Mouse (Mus musculus) liver, adult 10 weeks (tissue): ENCODE data around the gene Sprr2d. TPM values are rescaled to one million over a fixed set of nuclear protein-coding genes. Genes with fewer than 3 reads are reported as not detected.

Source experiments
- polyA plus RNA-seq: library from polyadenylated mRNA; stranded (reverse); fragments of 350-450 nt; fragmentation: Illumina TruSeq; extraction: RNeasy Lipid Tissue Mini Kit (QIAGEN cat#74804); gene quantifications from one replicate; pipeline ENCODE4 v1.2.3, GENCODE M21; 2014; ENCODE audit warnings: low read depth, low replicate concordance

Gene Sprr2d
- not detected for polyA plus RNA-seq

DNA sequence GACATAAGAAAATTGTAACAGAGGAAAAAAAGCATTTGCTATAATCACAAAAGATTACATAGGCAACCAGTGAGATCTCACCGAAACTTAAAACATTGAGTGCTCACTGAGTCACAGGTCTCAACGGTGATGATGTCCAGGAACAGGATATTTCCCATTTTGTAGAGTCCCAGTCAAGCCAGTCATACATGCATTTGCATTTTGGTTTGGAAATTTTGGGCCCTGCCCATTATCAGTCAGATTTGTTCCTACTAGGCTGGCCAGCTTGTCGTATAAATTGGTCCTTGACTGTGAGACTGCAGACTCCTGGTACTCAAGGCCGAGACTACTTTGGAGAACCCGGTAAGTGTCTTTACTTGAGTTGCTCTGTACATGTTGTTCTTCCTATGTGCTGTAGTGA lies at the start of gene Sprr2d:
Sprr2d (plus strand) TSS at position 301 of the 400 bp plus-strand sequence.

GRCm38 (mm10) chr3:92316320-92316719 lies 22.6 kb upstream of the Sprr2d start, which contains the start of gene Sprr2b:
Gene Sprr2b, plus strand, starts transcription at chr3:92316620.

GRCm38 (mm10) chr3:92351843-92352242 lies 12.9 kb downstream of the Sprr2d start, which contains the start of gene Sprr2e:
Gene Sprr2e, plus strand, starts transcription at chr3:92352143.

DNA sequence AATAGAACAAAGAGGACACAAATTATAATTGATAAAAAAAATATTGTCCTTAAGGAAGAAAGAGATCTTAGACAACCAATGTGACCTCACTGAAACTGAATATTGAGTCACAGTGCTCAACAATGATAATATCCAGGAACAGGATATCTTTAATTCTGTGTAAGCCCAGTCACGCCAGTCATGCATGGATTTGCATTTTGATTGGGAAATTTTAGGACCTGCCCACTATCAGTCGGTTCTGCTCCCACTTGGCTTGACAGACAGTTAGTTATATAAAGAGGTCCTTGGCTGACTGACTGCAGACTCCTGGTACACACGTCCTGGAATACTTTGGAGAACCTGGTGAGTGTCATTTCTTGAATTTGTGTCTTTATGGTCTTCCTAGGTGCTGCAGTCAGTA lies 25.9 kb downstream of the Sprr2d start, which contains the start of gene Sprr2f:
Sprr2f (plus strand) TSS at position 301 of the 400 bp plus-strand sequence.

DNA sequence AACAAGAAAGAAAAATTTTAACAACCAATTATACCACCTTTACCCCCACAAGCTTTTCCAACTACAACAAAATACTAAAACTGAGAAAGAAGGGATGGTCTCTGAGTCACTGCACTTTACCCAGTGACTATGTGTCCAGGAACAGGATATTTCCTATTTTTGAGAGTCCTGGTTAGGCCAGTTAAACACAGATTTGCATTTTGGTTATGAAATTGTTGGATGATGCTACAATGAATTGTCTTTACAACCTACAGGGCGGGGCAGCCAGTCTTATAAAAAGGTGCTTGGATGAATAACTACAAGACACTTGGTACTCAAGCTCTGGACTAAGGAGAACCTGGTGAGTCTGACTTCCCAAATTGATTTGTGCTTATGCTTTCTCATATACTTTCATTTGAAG lies 46.4 kb downstream of the Sprr2d start, which contains the start of gene Sprr2h:
Sprr2h (plus strand) TSS at position 301 of the 400 bp plus-strand sequence.

Other genes starting within 250 kb of the Sprr2d start
- not detected for gene Prr9, start 215.2 kb upstream of the Sprr2d start, polyA plus RNA-seq
- gene Lelp1, start 196.4 kb upstream of the Sprr2d start, polyA plus RNA-seq, result not detected
- gene Sprr2a1, start 123.3 kb upstream of the Sprr2d start, polyA plus RNA-seq, result not detected
- not detected for gene Sprr2a2, start 123.2 kb upstream of the Sprr2d start, polyA plus RNA-seq
- gene Sprr2a3, start 53.7 kb upstream of the Sprr2d start, polyA plus RNA-seq, result not detected
- gene Sprr2b, start 22.5 kb upstream of the Sprr2d start, polyA plus RNA-seq, result not detected
- gene Sprr2e, start 13.0 kb downstream of the Sprr2d start, polyA plus RNA-seq, result not detected
- gene Sprr2f, start 26.0 kb downstream of the Sprr2d start, polyA plus RNA-seq, result not detected
- not detected for gene Sprr2h, start 46.5 kb downstream of the Sprr2d start, polyA plus RNA-seq
- gene Sprr2i, start 68.9 kb downstream of the Sprr2d start, polyA plus RNA-seq, result not detected
- not detected for gene Sprr2j-ps, start 78.9 kb downstream of the Sprr2d start, polyA plus RNA-seq
- 5.1 TPM for gene Gm9774, start 90.3 kb downstream of the Sprr2d start, polyA plus RNA-seq
- not detected for gene Sprr2k, start 93.4 kb downstream of the Sprr2d start, polyA plus RNA-seq
- gene Sprr1b, start 99.6 kb downstream of the Sprr2d start, polyA plus RNA-seq, result not detected
- not detected for gene Sprr3, start 119.6 kb downstream of the Sprr2d start, polyA plus RNA-seq
- not detected for gene Sprr1a, start 146.8 kb downstream of the Sprr2d start, polyA plus RNA-seq
- not detected for gene Sprr4, start 161.4 kb downstream of the Sprr2d start, polyA plus RNA-seq
- not detected for gene 2310046K23Rik, start 195.4 kb downstream of the Sprr2d start, polyA plus RNA-seq
- not detected for gene Ivl, start 234.6 kb downstream of the Sprr2d start, polyA plus RNA-seq
- not detected for gene Smcp, start 249.9 kb downstream of the Sprr2d start, polyA plus RNA-seq